Mouse (Mus musculus): ENCODE measurements around the gene Idh2. TPM values are rescaled to one million over a fixed set of nuclear protein-coding genes. Genes with fewer than 3 reads are reported as not detected.

Gene Idh2
- total and polyA plus RNA-seq, 2 experiments from 2014 or later = 152 to 161 TPM

GRCm38 (mm10) chr7:80114451-80115223, 555 bp downstream of the Idh2 start:
- TF ChIP-seq CTCF (IDR thresholded peaks at IDR 0.05; ENCODE audit: low read depth) = no peak
- peak; percentile 79 for ATAC-seq
- WGBS = 3% methylated on average over 52 of the region's 52 CpGs

GRCm38 (mm10) chr7:80113989-80114388, 1.2 kb downstream of the Idh2 start:
- Histone ChIP-seq H3K36me3 (ENCODE audit: insufficient read depth, low read length) (no peaks in the 10 kb centered on the region), H3K27me3 (ENCODE audit: insufficient read depth, low read length) (no peaks in the 10 kb centered on the region), H3K4me3 (ENCODE audit: low read length) (peak overlapping the region; percentile 49), H3K9ac (replicated peaks; ENCODE audit: low read length) (peak overlapping the region; percentile 75), H3K9me3 (ENCODE audit: low read length) (no peaks in the 10 kb centered on the region), H3K27ac (peak overlapping the region; percentile 95), H3K4me1 (ENCODE audit: insufficient read depth, low read length) (peaks cover 18% of the 10 kb centered on the region), H3K4me2 (ENCODE audit: low read depth, low read length) (peak overlapping the region; percentile 61)
- DNase-seq (ENCODE audit: low spot score) (peak; percentile 58), ATAC-seq (peak; percentile 16; the same call in 1 of the 2 replicates)
- 3% methylated on average over 10 of the region's 10 CpGs for WGBS
- TF ChIP-seq CTCF (IDR thresholded peaks at IDR 0.05; ENCODE audit: low read depth) = no peak

More at GRCm38 (mm10) chr7:80114451-80115223, 555 bp downstream of the Idh2 start:
- peak overlapping the region; percentile 95 for H3K27ac ChIP-seq
- peak overlapping the region; percentile 75 for H3K9ac ChIP-seq (replicated peaks; ENCODE audit: low read length)
- H3K27me3 ChIP-seq (ENCODE audit: insufficient read depth, low read length) = no peaks in the 10 kb centered on the region
- H3K4me3 ChIP-seq (ENCODE audit: low read length) = peak overlapping the region; percentile 49
- no peaks in the 10 kb centered on the region for H3K36me3 ChIP-seq (ENCODE audit: insufficient read depth, low read length)
- H3K9me3 ChIP-seq (ENCODE audit: low read length) = no peaks in the 10 kb centered on the region
- H3K4me2 ChIP-seq (ENCODE audit: low read depth, low read length) = peak overlapping the region; percentile 61
- peaks cover 18% of the 10 kb centered on the region for H3K4me1 ChIP-seq (ENCODE audit: insufficient read depth, low read length)
- DNase-seq (ENCODE audit: low spot score) = peak; percentile 74

DNA sequence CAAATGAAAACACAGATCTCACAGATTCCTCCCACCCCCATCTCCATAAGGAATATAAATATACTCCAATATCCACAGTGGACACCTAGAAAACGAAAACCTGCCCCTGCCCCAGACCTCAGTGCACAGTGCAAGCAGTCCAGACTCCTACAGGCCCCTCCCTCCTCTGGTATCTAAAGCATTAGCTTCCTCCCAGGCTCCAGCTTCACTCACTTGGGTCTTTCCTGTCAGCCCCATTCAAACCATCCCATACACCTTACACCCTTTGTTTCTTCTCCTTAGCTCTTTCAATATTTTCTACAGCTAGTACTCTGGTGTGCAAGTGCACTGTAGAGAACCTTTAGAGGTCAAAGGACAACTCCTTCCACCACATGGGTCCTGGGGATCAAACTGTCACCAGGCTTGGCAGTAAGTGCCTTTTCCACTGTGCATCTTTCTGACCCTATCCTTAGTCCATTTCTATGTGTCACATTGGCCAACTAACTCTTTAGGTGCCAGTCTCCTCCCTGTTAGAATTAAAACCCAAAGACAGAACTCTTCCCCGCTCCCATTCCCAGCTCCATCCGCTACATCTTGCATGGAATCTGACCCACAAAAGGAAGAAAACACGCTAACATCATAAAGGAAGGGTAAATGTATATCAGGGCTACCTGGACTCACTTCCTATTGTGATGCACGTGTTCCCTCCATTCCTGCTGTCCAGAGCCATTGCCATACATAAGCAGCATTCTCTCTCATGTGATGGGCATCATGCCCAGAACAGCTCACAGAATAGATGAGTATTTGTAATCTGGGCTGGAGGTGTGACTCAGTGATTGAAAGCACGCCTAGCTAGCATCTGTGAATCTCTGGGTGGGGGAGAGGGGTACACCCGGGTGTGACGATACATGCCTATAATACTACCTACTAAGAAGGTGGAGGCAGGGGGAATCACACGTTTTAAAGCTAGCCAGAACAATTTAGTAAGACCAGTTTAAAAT, 3.8 kb downstream of the Idh2 start:
- Histone ChIP-seq H3K27ac (no peak overlapping the region), H3K27me3 (ENCODE audit: insufficient read depth, low read length) (no peaks in the 10 kb centered on the region), H3K4me1 (ENCODE audit: insufficient read depth, low read length) (peaks cover 18% of the 10 kb centered on the region), H3K4me3 (ENCODE audit: low read length) (no peak overlapping the region), H3K4me2 (ENCODE audit: low read depth, low read length) (no peak overlapping the region), H3K9ac (replicated peaks; ENCODE audit: low read length) (no peak overlapping the region; the same call in 1 of the 2 replicates), H3K9me3 (ENCODE audit: low read length) (no peaks in the 10 kb centered on the region), H3K36me3 (ENCODE audit: insufficient read depth, low read length) (no peaks in the 10 kb centered on the region)
- 56% methylated on average over 9 of the region's 9 CpGs for WGBS
- DNase-seq (ENCODE audit: low spot score) (peak; percentile 55), ATAC-seq (no peak)
- TF ChIP-seq CTCF (IDR thresholded peaks at IDR 0.05; ENCODE audit: low read depth) = no peak

- no peak for TF ChIP-seq CTCF (IDR thresholded peaks at IDR 0.05; ENCODE audit: low read depth)
- H3K27ac ChIP-seq = no peak overlapping the region
- WGBS = 100% methylated on average over 1 of the region's 1 CpGs
- no peak overlapping the region for H3K9ac ChIP-seq (replicated peaks; ENCODE audit: low read length)
- H3K4me1 ChIP-seq (ENCODE audit: insufficient read depth, low read length) = peaks cover 2% of the 10 kb centered on the region; the same call in 1 of the 2 replicates
- H3K4me2 ChIP-seq (ENCODE audit: low read depth, low read length) = no peak overlapping the region
- DNase-seq (ENCODE audit: low spot score) = no peak
- H3K36me3 ChIP-seq (ENCODE audit: insufficient read depth, low read length) = no peaks in the 10 kb centered on the region
- H3K4me3 ChIP-seq (ENCODE audit: low read length) = no peak overlapping the region
- no peak for ATAC-seq
- H3K27me3 ChIP-seq (ENCODE audit: insufficient read depth, low read length) = no peaks in the 10 kb centered on the region
- H3K9me3 ChIP-seq (ENCODE audit: low read length) = no peaks in the 10 kb centered on the region
Measured at GRCm38 (mm10) chr7:80106441-80106840, 8.8 kb downstream of the Idh2 start.

GRCm38 (mm10) chr7:80105637-80106390, 9.4 kb downstream of the Idh2 start:
- ATAC-seq = no peak
- no peak for TF ChIP-seq CTCF (IDR thresholded peaks at IDR 0.05; ENCODE audit: low read depth)

DNA sequence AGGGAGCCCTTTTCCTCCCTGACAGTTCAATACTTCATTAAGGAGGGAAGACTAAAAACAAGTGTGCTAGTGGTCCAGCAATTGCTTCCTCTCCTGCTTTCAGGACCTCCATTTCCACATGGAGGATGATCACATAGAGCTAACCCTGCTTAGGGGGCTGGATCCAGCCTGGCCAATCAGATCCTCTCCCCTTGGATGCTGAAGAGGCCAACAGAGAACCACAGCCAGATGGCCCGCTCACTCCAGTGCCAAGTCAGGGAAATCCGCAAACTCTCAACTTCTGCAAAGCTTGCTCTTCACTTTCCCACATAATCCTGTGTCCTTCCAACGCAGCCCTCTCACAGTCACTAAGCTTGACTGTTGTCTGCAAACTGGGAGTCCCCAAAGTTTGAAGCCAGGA, 11.9 kb downstream of the Idh2 start:
- Histone ChIP-seq H3K9me3 (ENCODE audit: low read length) (no peaks in the 10 kb centered on the region), H3K27me3 (ENCODE audit: insufficient read depth, low read length) (no peaks in the 10 kb centered on the region), H3K36me3 (ENCODE audit: insufficient read depth, low read length) (peaks cover 24% of the 10 kb centered on the region), H3K4me3 (ENCODE audit: low read length) (no peak overlapping the region), H3K9ac (replicated peaks; ENCODE audit: low read length) (no peak overlapping the region), H3K4me2 (ENCODE audit: low read depth, low read length) (no peak overlapping the region), H3K4me1 (ENCODE audit: insufficient read depth, low read length) (no peaks in the 10 kb centered on the region), H3K27ac (no peak overlapping the region)
- ATAC-seq (peak; percentile 65), DNase-seq (ENCODE audit: low spot score) (peak; percentile 54)
- no peak for TF ChIP-seq CTCF (IDR thresholded peaks at IDR 0.05; ENCODE audit: low read depth)
- 59% methylated on average over 3 of the region's 3 CpGs for WGBS

More at GRCm38 (mm10) chr7:80105637-80106390, 9.4 kb downstream of the Idh2 start:
- Histone ChIP-seq H3K9ac (replicated peaks; ENCODE audit: low read length) (no peak overlapping the region), H3K36me3 (ENCODE audit: insufficient read depth, low read length) (peaks cover 4% of the 10 kb centered on the region; the same call in 1 of the 2 replicates), H3K27me3 (ENCODE audit: insufficient read depth, low read length) (no peaks in the 10 kb centered on the region), H3K4me3 (ENCODE audit: low read length) (no peak overlapping the region), H3K27ac (no peak overlapping the region), H3K4me1 (ENCODE audit: insufficient read depth, low read length) (no peaks in the 10 kb centered on the region), H3K9me3 (ENCODE audit: low read length) (no peaks in the 10 kb centered on the region), H3K4me2 (ENCODE audit: low read depth, low read length) (no peak overlapping the region)
- whole genome bisulfite sequencing = 93% methylated on average over 4 of the region's 4 CpGs
- no peak for DNase-seq (ENCODE audit: low spot score)
